Mouse (Mus musculus) adrenal gland, postnatal 36 days (tissue): Measurements from ENCODE around the gene Creld2. TPM values are rescaled to one million over a fixed set of nuclear protein-coding genes. Genes with fewer than 3 reads are reported as not detected.
"Not testable (repeated sequence)": the region's sequence is repeated elsewhere in the genome, so short reads cannot be mapped to it uniquely, and the experiment has no call there.

Experiments used
- DNase-seq, 2 experiments: peaks; one replicate each; pipeline ENCODE4 v3.0.0; 2021; ENCODE audit warnings: mixed read lengths in 1 of 2
- long read RNA-seq, 2 experiments: library from polyadenylated mRNA; stranded (forward); transcript quantifications; one replicate each; pipeline ENCODE4 v2.0.0; 2021; ENCODE audit warnings: borderline sequencing depth in 2 of 2
- total RNA-seq, 2 experiments: library from RNA; stranded (reverse); gene quantifications; 2 replicates each; pipeline ENCODE4 v1.2.3; 2021

Gene Creld2
- 10 to 100 TPM; 40.1 to 52.8 TPM for total RNA-seq
- long read RNA-seq, experiment 1, transcript Creld2-201 (10 exons, 1,366 nt) = major isoform, 89 of 100 reads
- long read RNA-seq, experiment 1, partial matches to known transcripts = 4 of 100 reads
- long read RNA-seq, experiment 1, other reads (novel, unspliced or antisense) = 7 of 100 reads
- long read RNA-seq, experiment 2, transcript Creld2-201 (10 exons, 1,366 nt) = major isoform, 46 of 51 reads
- long read RNA-seq, experiment 2, partial matches to known transcripts = 2 of 51 reads
- long read RNA-seq, experiment 2, other reads (novel, unspliced or antisense) = 3 of 51 reads

GRCm38 (mm10) chr15:88819026-88819905, at the start of gene Creld2, which contains the start of gene Alg12:
Creld2 (plus strand) TSS chr15:88819646.
Alg12 (minus strand) TSS chr15:88819318.
- peak; percentile 100 for DNase-seq

DNA sequence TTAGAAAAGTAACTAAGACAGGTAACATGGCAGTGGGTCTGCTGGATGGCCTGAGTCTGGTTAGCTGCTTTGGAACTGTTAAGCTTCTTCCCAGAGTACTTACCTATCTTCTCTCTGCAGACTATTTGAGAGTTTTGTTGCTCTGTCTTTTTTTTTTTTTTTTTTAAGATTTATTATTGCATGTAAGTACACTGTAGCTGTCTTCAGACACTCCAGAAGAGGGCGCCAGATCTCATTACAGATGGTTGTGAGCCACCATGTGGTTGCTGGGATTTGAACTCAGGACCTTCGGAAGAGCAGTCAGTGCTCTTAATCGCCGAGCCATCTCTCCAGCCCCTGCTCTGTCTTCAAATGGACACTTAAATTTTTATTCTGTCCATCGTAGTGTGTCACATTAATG, 44.8 kb upstream of the Creld2 start:
- not testable (repeated sequence) for DNase-seq

DNA sequence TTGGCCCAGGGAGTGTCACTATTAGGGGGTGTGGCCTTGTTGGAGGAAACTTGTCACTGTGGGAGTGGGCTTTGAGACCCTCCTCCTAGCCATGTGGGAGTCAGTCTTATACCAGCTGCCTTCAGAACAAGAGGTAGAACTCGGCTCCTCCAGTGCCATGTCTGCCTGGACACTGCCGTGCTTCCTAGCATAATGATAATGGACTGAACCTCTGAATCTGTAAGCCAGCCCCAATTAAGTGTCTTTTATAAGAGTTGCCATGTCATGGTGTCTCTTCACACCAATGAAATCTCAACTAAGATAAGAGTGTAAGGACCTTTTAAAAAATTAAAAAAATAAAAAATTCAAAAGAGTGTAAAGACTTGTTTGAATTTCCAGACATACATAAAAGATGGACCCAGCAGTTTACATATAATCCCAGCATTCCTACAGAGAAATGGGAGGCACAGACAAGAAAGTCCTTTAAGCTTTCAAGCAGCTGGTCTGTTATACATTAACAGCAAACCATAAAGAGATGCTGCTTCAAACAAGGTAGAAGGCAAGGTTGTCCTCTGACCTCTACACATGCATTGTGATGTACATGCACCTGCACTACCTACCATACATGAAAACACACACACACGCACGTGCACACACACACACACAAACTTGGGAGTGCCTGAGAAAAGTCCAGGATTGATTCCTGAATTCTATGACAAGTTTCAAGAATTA, 27.2 kb upstream of the Creld2 start:
- no peak for DNase-seq

GRCm38 (mm10) chr15:88794729-88795128, 24.7 kb upstream of the Creld2 start:
- DNase-seq = not testable (repeated sequence)

GRCm38 (mm10) chr15:88799950-88800371, 19.5 kb upstream of the Creld2 start:
- DNase-seq = no peak

- DNase-seq = no peak
Measured at GRCm38 (mm10) chr15:88800921-88801354, 18.5 kb upstream of the Creld2 start.

DNA sequence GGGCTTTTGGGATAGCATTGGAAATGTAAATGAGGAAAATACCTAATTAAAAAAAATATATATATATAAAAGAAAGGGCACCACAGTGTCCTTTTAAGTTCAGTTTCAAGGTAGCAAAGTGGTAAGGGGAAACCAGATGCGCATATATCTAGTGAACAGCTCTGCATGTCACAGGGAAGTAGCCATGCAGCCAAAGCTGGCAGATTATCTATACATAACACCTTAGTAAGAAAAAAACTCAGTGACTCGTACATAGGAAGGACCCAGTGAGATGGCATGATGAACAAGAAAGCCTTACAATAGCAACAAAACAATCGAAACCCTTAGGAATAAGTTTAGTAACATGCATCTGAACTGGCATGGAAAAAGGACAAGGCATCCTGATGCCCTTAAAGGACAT, 17.5 kb upstream of the Creld2 start:
- no peak for DNase-seq

DNA sequence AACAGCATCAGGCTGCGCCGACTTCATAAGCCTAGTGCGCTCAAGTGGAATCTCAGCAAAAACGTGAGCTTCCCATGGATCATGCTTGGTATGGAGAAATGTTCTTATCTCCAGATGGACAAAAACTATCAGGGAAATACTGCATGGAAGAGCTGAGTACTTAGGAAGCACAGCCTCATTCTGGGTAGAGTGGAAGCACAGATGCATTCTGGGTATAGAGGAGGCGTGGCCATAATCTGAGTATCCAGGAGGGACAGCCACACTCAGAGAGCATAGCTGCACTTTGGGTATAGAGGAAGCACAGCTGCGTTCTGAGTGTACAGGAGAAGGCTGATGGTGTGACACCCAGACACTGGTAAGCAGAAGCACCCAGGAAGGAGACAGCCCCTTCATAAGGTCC, 17.1 kb upstream of the Creld2 start:
- DNase-seq = no peak

DNA sequence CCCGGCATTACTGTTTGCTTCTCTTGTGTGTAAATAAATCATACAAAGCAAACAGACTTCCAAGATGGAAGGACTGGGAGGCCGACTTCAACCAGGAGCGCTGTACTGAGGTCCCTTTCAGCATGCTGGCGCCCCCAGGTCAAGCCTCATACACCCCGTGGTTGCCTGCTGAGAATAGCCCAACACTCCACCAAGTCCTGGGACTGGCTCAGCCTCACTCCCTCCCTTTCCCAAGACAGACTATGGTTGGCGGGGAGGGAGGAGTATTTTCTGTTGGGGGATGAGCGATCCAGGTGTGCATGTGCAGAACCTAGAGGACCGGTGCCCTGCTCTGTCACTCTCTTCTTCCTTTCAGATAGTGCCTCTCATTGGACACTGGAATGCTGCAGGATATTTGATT, 11.3 kb upstream of the Creld2 start:
- no peak for DNase-seq

- no peak for DNase-seq
Measured at GRCm38 (mm10) chr15:88810369-88810768, 9.1 kb upstream of the Creld2 start.

DNA sequence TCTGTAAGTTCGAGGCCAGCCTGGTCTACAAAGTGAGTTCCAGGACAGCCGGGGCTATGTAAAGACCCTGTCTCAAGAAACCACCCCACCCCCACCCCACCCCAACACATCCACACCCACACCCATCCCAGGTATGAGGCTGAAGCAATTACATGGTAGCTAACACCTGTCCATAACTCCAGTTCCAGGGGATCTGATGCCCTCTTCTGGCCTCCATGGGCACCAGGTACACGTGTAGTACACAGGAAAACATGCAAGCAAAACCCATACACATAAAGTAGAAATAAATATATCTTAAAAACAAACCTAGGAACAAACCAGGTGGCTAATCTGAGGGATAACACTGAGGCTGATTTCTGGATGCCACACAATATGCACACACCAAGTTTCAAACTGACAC, 6.2 kb upstream of the Creld2 start:
- no peak for DNase-seq

GRCm38 (mm10) chr15:88813873-88814272, 5.6 kb upstream of the Creld2 start:
- not testable (repeated sequence) for DNase-seq

DNA sequence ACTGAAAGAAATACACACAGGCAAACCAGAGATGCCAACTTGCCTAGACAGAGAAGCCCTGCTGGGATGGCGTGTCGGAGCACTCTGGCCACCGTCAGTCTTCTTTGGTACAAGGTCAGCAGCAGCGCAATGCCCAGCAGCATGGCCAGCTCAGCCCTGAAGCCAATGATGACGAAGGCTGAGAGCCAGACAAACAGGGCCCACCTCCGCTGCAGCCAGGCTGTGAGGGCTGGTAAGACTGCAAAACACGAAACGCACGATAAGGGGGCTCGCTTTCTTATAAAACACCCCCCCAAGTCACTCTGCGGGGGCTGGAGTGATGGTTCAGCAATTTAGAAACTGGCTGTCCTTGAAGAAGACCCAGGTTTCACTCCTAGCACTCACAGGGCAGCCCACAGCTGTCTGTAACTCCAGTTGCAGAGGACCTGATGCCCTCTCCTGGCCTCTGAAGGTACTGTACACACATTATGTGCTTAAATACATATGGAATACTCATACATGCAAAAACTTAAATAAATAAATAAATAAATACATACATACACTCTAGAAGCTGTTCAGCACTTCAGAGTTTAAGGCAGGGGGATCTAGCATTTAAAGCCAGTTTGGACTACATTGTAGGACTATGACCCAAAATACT, 4.9 kb upstream of the Creld2 start:
- peak in 1 of 2 experiments; percentile 62 for DNase-seq

GRCm38 (mm10) chr15:88815196-88815700, 4.2 kb upstream of the Creld2 start:
- DNase-seq = peak in 1 of 2 experiments; percentile 44

DNA sequence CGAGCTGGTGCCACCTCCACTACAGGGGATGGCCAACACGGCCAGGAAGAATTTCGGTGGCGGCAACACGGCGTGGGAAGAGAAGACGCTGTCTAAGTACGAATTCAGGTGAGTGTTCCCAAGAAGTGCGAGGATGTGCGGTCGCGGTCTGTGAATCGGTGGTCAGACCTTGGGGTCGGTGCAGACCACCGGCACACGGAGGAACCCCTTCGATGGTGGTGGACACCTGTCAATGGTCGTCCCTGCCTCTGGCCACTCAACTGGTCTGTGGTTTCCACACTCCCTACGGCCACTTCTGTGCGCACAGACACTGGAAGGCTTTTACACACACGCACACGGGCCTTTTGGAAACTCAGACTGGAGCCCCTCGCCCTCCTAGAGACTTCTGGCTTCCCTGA, 459 bp downstream of the Creld2 start:
- DNase-seq = no peak

DNA sequence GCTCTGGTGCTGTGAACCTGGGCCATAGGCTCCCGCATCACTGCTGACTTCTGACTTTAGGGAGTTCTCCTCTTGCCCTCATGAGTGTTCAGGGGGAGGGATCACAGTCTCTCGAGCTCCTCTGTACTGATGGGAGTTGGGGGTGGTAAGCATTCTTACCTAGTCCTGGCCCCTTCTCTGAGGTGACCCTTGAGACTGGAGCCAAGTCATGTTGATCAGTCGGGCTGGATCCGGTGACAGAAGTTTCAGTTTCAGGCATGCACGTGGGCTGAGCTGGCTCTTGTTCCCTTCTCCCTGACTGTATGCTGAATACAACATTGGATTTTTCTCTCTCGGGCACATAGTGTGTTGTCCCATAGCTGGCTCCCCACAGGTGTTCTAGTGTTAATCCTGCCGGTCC, 2.0 kb downstream of the Creld2 start:
- no peak for DNase-seq

DNA sequence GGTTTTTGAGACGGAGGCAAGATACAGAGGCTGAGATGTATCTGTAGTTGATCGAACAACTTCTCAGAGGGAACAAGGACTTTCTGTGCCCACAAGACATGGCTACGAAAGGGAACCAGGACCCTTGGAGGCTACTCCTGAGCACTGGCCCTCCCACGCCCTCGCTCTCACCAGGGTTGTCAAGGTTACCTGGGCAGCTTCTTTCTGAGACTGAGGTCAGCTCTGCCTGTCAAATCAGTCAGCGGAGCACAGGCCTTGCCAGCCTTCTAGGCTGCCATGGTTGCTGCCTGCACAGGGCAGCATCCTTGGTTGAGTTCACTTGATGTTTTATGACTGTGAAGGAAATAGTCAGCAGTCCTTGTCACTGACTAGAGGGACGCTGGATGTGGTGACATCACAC, 3.1 kb downstream of the Creld2 start:
- no peak for DNase-seq

DNA sequence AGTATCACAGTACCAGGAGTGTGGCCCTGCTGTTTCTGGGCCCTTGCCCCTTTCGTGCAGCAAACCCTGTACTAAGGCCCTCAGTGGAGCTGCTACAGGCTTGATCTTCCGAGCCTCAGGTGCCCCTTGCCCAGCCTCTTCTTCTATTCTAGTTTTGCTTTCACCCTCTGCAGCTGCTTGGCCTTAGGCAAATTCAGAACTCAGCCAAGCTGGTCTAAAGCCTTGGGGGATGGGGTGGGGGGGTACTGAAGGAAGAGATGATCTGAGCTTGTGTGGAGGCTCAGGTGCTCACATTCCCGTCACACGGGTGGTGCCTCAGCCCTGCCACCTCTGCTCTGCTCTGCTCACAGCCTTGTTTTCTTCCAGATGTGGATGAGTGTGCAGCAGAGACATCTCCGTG, 3.9 kb downstream of the Creld2 start:
- no peak for DNase-seq

DNA sequence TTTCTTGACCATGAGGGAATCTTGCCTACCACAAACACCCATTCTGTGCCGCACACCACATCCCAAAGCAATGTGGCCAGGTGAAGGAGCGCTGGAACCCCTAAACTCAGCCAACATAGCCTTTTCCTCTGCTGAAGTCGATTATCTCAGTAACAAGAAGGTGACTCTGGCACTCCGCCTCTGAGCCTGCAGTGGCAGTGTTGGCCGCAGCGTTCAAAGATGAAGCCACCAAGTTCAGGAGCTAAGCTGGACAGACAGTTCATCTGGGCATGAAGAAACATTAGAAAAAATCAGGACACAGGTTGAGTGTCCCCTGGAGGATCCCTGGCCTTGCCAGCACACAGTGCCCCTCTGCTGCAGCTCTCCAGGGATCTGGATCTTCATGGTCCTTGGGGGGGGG, 8.0 kb downstream of the Creld2 start:
- no peak for DNase-seq

- peak; percentile 68 to 82 for DNase-seq
Measured at GRCm38 (mm10) chr15:88827991-88828799, 8.7 kb downstream of the Creld2 start.
